Mouse (Mus musculus): ENCODE measurements around the gene Tnnt2. TPM values are rescaled to one million over a fixed set of nuclear protein-coding genes. Genes with fewer than 3 reads are reported as not detected.

Gene Tnnt2
- total RNA-seq, 2 experiments from 2014 or later: 22.8 to 27.9 TPM

DNA sequence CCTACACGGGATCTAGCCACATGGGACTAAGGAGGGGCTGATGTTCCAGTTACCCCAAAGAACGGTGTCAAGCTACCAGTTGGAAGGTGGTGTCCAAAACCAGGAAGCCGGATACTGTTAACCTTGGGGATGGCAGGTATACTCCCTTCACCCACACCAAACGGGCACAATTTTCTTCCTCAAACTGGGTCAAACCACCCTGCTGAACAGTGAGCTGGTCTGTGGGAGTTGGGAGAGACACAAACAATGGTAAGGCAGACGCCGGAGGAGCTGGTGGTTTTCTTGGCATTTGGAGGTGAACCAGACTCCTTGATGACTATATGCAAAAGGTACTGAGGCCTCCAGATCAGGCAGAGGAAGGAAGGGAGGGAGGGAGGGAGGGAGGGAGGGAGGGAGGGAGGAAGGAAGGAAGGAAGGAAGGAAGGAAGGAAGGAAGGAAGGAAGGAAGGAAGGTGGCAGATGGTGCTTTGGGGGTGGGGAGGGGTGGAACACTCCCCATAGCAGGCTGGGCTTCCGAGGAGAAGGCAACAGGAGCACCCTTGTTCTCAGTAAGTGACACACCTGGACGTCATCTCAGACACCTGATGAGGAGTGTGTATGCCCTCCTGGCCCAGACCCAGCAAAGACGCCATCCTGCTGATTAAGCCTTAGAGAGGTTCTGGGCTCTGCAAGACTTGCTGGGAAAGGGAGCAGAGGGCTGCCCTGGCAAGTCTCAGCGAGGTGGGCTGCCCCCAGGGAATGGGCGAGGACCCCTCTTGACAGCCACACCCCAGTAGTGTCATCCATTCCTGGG lies 55.5 kb downstream of the Tnnt2 start:
- intact Hi-C loops (cut with DNase I; ENCODE audit: low total_unique reads): no loop called here
- no peak for DNase-seq

DNA sequence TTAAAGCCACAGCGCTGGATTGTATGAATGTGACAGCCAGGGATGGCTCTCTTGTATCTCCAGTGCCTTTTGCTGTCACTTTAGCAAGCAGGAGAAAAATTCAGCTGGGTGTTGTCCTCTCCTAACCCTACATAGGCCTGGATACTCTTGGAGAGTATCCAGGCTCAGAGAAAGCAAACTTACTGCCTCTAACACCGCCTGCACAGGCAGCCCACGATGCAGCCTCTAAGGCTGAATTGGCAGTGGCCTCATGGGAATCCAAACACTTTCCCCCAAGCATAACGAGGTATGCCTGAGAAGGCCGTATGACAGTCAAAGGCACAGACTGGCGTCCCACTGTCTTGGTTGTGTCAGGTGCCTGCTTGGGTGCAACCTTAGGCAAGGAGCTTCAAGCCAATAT lies 56.1 kb downstream of the Tnnt2 start:
- intact Hi-C loops (cut with DNase I; ENCODE audit: low total_unique reads): no loop called here

DNA sequence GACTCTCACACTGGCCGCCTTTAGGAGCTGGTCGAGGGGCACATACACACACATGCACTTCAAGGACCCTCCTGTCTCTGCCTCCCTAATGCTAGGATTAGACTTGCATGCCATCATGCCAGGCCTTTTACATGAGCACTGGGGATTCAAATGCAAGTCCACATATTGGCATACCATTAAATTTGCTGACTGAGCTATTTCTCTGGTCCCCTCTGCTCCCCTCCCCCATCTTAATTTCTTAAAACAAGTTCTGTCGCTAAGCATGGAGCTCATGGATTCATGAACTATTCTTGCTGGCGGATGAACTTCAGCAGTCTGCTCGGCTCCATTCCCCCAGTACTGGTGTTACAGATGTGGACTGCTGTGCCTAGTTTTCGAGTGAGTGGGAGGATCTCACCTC lies 56.6 kb downstream of the Tnnt2 start:
- DNase-seq: no peak
- intact Hi-C loops (cut with DNase I; ENCODE audit: low total_unique reads): no loop called here

More for the DNA sequence above, 56.1 kb downstream of the Tnnt2 start:
- DNase-seq: no peak

DNA sequence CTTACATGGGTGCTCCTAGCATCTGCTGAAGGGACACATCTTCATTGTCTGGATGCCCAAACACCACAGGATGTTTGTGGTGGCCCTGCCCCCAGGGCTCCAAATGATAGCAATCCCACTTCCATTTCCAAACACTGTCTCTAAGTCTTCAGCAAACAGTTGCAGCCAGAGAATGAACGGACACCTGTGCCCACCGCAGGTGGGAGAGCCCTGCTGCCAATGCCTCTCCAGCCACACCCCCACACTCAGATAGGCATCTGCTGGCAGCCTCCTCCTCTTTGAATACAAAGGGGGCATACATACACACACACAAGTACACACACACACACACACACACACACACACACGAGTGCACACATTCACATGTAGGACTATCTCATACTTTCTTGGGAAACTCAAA lies 57.2 kb downstream of the Tnnt2 start:
- intact Hi-C loops (cut with DNase I; ENCODE audit: low total_unique reads): no loop called here
- no peak for DNase-seq

DNA sequence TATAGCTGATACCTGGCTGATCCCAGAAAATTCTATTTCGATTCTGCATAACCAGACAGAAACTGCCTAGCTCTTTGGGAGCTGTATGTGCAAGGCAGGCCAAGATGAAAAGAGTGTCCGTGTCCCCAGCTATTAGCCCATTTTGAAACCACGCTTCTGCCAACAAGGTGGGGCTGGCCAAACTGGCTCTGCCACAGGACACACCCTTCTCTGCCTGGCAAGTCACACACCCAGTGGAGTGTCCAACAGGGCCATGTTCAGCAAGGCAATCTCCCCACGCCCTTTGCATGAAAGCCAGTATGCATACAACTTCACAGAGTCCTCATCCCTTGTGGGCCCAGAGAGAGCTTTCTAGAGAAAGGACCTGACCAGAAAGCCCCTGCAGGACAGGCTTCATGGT lies 59.2 kb downstream of the Tnnt2 start:
- DNase-seq: no peak
- intact Hi-C loops (cut with DNase I; ENCODE audit: low total_unique reads): no loop called here

DNA sequence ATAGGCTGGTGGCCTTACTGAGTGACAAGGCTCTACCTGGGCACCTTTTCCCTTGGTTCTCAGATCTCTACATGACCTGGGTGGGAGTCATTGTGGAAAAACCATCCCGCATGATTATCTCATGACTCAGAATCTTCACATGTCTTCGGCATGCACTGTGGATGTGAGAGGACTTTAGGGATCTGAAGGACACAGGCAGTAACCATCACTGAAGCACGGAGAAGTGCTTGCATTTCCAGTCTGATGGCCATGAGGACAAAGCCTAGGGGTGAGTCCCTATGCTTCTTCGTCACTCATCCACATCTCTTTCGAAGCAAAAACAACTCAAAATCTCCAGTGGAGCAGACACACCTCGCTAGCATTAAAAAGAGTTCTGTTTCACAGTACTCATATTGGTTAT lies 63.1 kb downstream of the Tnnt2 start:
- intact Hi-C loops (cut with DNase I; ENCODE audit: low total_unique reads): no loop called here

DNA sequence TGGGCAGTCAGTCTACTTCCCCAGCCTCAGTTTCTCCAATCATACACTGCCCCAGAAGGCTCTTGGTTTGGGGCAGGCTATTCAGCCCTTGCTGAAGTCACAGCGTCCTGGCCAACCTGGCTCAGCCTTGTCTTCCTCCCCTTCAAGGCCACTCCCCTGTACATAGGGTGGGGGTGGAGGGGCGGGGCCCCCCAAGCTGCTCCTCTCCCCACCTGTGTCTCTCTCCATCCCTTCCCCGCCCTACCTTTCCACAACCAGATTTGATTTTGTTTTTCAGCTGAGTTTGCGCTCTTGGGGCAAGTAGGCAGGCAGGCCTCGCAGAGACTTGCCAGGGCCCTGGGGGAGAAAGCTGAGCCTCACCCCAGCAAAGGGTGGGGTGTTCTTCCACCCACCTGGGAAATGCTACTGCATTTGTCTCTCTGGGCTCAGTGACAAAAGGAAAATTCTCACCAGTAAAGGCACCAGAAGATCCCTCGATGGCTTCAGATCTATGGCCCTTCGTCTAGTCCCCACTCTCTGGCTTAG lies 63.9 kb downstream of the Tnnt2 start:
- no peak for DNase-seq
- intact Hi-C loops (cut with DNase I; ENCODE audit: low total_unique reads): no loop called here

More for the DNA sequence above, 63.1 kb downstream of the Tnnt2 start:
- DNase-seq: no peak

Other genes starting within 250 kb of the Tnnt2 start
- gene Nav1, start 229.1 kb upstream of the Tnnt2 start, total RNA-seq (2021): 10 to 100 TPM; 13.6 to 15.6 TPM
- gene Csrp1, start 116.3 kb upstream of the Tnnt2 start, total RNA-seq (2021): 10 to 100 TPM; 40.6 to 53.4 TPM
- 10 to 100 TPM; 25.4 to 39.5 TPM for gene Phlda3, start 70.2 kb upstream of the Tnnt2 start, total RNA-seq (2021)
- 100 to 1,000 TPM; 204 to 373 TPM for gene Tnni1, start 56.9 kb upstream of the Tnnt2 start, total RNA-seq (2021)
- gene Lad1, start 17.8 kb upstream of the Tnnt2 start, total RNA-seq (2021): under 1 TPM; 0.16 to 0.22 TPM
- gene Pkp1, start 82.9 kb downstream of the Tnnt2 start, total RNA-seq (2021): not detected
- gene Igfn1, start 170.0 kb downstream of the Tnnt2 start, total RNA-seq (2021): 10 to 100 TPM in 1 of 2 experiments, 1 to 10 TPM in 1; 5.9 to 13.0 TPM
- gene Tmem9, start 171.8 kb downstream of the Tnnt2 start, total RNA-seq (2021): 10 to 100 TPM; 11.2 to 15.5 TPM
- not detected for gene Ascl5, start 214.4 kb downstream of the Tnnt2 start, total RNA-seq (2021)
- gene Cacna1s, start 216.4 kb downstream of the Tnnt2 start, total RNA-seq (2021): 100 to 1,000 TPM; 557 to 583 TPM